Mouse (Mus musculus): ENCODE results near the gene Hsdl1. TPM values are rescaled to one million over a fixed set of nuclear protein-coding genes. Genes with fewer than 3 reads are reported as not detected.

Hsdl1 gene
- polyA plus RNA-seq (2015; fragmentation: Nextera tagmentation; extraction: Ambion mirVana): 179 and 183 TPM in 2 replicates

- H3K36me3 ChIP-seq (ENCODE audit: control insufficient read depth, insufficient read depth): no peaks in the 10 kb centered on the region
- peak within 1 kb of the TSS; percentile 68 for H3K4me2 ChIP-seq (ENCODE audit: low read length)
- peaks cover 9% of the 10 kb centered on the region; the same call in 1 of the 2 replicates for H3K27me3 ChIP-seq (replicated peaks; ENCODE audit: control insufficient read depth, insufficient read depth, low read length)
- no peaks in the 10 kb centered on the region for H3K9me3 ChIP-seq (ENCODE audit: control insufficient read depth, low read length)
- H3K9ac ChIP-seq (replicated peaks; ENCODE audit: low read depth, low read length): peak within 1 kb of the TSS; percentile 69
- H3K27ac ChIP-seq (ENCODE audit: low read length): peak within 1 kb of the TSS; percentile 54
- H3K4me1 ChIP-seq (replicated peaks; ENCODE audit: control insufficient read depth, insufficient read depth, low read length): peaks cover 13% of the 10 kb centered on the region
- peak within 1 kb of the TSS; percentile 60 for H3K4me3 ChIP-seq (replicated peaks; ENCODE audit: low read length)
- WGBS: under 1% methylated on average over 83 of the region's 97 CpGs
- ATAC-seq: peak; percentile 92
Observed at GRCm38 (mm10) chr8:119574437-119575365, at the start of gene Hsdl1, which contains the start of gene Dnaaf1. Gene Hsdl1, minus strand, starts transcription at chr8:119575183. Gene Dnaaf1, plus strand, starts transcription at chr8:119575235.

GRCm38 (mm10) chr8:119623744-119624143 lies 48.8 kb upstream of the Hsdl1 start:
- no peak overlapping the region for H3K27ac ChIP-seq (ENCODE audit: low read length)
- no peaks in the 10 kb centered on the region for H3K36me3 ChIP-seq (ENCODE audit: control insufficient read depth, insufficient read depth)
- H3K4me2 ChIP-seq (ENCODE audit: low read length): no peak overlapping the region
- 87% methylated on average over 1 of the region's 1 CpGs for WGBS
- H3K27me3 ChIP-seq (replicated peaks; ENCODE audit: control insufficient read depth, insufficient read depth, low read length): no peaks in the 10 kb centered on the region
- no peak overlapping the region for H3K4me3 ChIP-seq (replicated peaks; ENCODE audit: low read length)
- no peaks in the 10 kb centered on the region for H3K9me3 ChIP-seq (ENCODE audit: control insufficient read depth, low read length)
- no peak for ATAC-seq
- no peaks in the 10 kb centered on the region for H3K4me1 ChIP-seq (replicated peaks; ENCODE audit: control insufficient read depth, insufficient read depth, low read length)
- H3K9ac ChIP-seq (replicated peaks; ENCODE audit: low read depth, low read length): no peak overlapping the region

GRCm38 (mm10) chr8:119623061-119623460 lies 48.1 kb upstream of the Hsdl1 start:
- Histone ChIP-seq H3K27me3 (replicated peaks; ENCODE audit: control insufficient read depth, insufficient read depth, low read length) (no peaks in the 10 kb centered on the region), H3K9me3 (ENCODE audit: control insufficient read depth, low read length) (no peaks in the 10 kb centered on the region), H3K4me3 (replicated peaks; ENCODE audit: low read length) (no peak overlapping the region), H3K27ac (ENCODE audit: low read length) (no peak overlapping the region), H3K4me2 (ENCODE audit: low read length) (no peak overlapping the region), H3K36me3 (ENCODE audit: control insufficient read depth, insufficient read depth) (no peaks in the 10 kb centered on the region), H3K9ac (replicated peaks; ENCODE audit: low read depth, low read length) (no peak overlapping the region), H3K4me1 (replicated peaks; ENCODE audit: control insufficient read depth, insufficient read depth, low read length) (no peaks in the 10 kb centered on the region)
- 91% methylated on average over 8 of the region's 8 CpGs for WGBS
- no peak for ATAC-seq

- Histone ChIP-seq H3K36me3 (ENCODE audit: control insufficient read depth, insufficient read depth) (no peaks in the 10 kb centered on the region), H3K27ac (ENCODE audit: low read length) (no peak overlapping the region), H3K4me1 (replicated peaks; ENCODE audit: control insufficient read depth, insufficient read depth, low read length) (no peaks in the 10 kb centered on the region), H3K4me2 (ENCODE audit: low read length) (no peak overlapping the region), H3K27me3 (replicated peaks; ENCODE audit: control insufficient read depth, insufficient read depth, low read length) (no peaks in the 10 kb centered on the region), H3K9me3 (ENCODE audit: control insufficient read depth, low read length) (no peaks in the 10 kb centered on the region), H3K4me3 (replicated peaks; ENCODE audit: low read length) (no peak overlapping the region), H3K9ac (replicated peaks; ENCODE audit: low read depth, low read length) (no peak overlapping the region)
- 58% methylated on average over 4 of the region's 4 CpGs for WGBS
- ATAC-seq: no peak
Observed at GRCm38 (mm10) chr8:119622555-119622954, 47.6 kb upstream of the Hsdl1 start.

GRCm38 (mm10) chr8:119620848-119621465 lies 46.0 kb upstream of the Hsdl1 start:
- H3K27me3 ChIP-seq (replicated peaks; ENCODE audit: control insufficient read depth, insufficient read depth, low read length): no peaks in the 10 kb centered on the region
- no peaks in the 10 kb centered on the region for H3K4me1 ChIP-seq (replicated peaks; ENCODE audit: control insufficient read depth, insufficient read depth, low read length)
- H3K9me3 ChIP-seq (ENCODE audit: control insufficient read depth, low read length): no peaks in the 10 kb centered on the region
- no peaks in the 10 kb centered on the region for H3K36me3 ChIP-seq (ENCODE audit: control insufficient read depth, insufficient read depth)
- no peak overlapping the region for H3K4me3 ChIP-seq (replicated peaks; ENCODE audit: low read length)
- no peak overlapping the region for H3K4me2 ChIP-seq (ENCODE audit: low read length)
- H3K27ac ChIP-seq (ENCODE audit: low read length): no peak overlapping the region
- H3K9ac ChIP-seq (replicated peaks; ENCODE audit: low read depth, low read length): no peak overlapping the region
- 90% methylated on average over 14 of the region's 14 CpGs for WGBS
- ATAC-seq: no peak

- Histone ChIP-seq H3K4me1 (replicated peaks; ENCODE audit: control insufficient read depth, insufficient read depth, low read length) (no peaks in the 10 kb centered on the region), H3K27me3 (replicated peaks; ENCODE audit: control insufficient read depth, insufficient read depth, low read length) (no peaks in the 10 kb centered on the region), H3K4me2 (ENCODE audit: low read length) (no peak overlapping the region), H3K27ac (ENCODE audit: low read length) (no peak overlapping the region), H3K9me3 (ENCODE audit: control insufficient read depth, low read length) (no peaks in the 10 kb centered on the region), H3K4me3 (replicated peaks; ENCODE audit: low read length) (no peak overlapping the region), H3K9ac (replicated peaks; ENCODE audit: low read depth, low read length) (no peak overlapping the region), H3K36me3 (ENCODE audit: control insufficient read depth, insufficient read depth) (no peaks in the 10 kb centered on the region)
- no peak for ATAC-seq
- 66% methylated on average over 6 of the region's 6 CpGs for WGBS
Observed at GRCm38 (mm10) chr8:119620116-119620840, 45.3 kb upstream of the Hsdl1 start.

- 74% methylated on average over 5 of the region's 5 CpGs for WGBS
- Histone ChIP-seq H3K27ac (ENCODE audit: low read length) (no peak overlapping the region), H3K4me1 (replicated peaks; ENCODE audit: control insufficient read depth, insufficient read depth, low read length) (no peaks in the 10 kb centered on the region), H3K4me3 (replicated peaks; ENCODE audit: low read length) (no peak overlapping the region), H3K36me3 (ENCODE audit: control insufficient read depth, insufficient read depth) (no peaks in the 10 kb centered on the region), H3K9ac (replicated peaks; ENCODE audit: low read depth, low read length) (no peak overlapping the region), H3K9me3 (ENCODE audit: control insufficient read depth, low read length) (no peaks in the 10 kb centered on the region), H3K27me3 (replicated peaks; ENCODE audit: control insufficient read depth, insufficient read depth, low read length) (no peaks in the 10 kb centered on the region), H3K4me2 (ENCODE audit: low read length) (no peak overlapping the region)
- ATAC-seq: no peak
Observed at GRCm38 (mm10) chr8:119618887-119619286, 43.9 kb upstream of the Hsdl1 start.

GRCm38 (mm10) chr8:119617586-119617985 lies 42.6 kb upstream of the Hsdl1 start:
- no peaks in the 10 kb centered on the region for H3K9me3 ChIP-seq (ENCODE audit: control insufficient read depth, low read length)
- no peak for ATAC-seq
- no peak overlapping the region for H3K9ac ChIP-seq (replicated peaks; ENCODE audit: low read depth, low read length)
- no peaks in the 10 kb centered on the region for H3K27me3 ChIP-seq (replicated peaks; ENCODE audit: control insufficient read depth, insufficient read depth, low read length)
- 89% methylated on average over 5 of the region's 5 CpGs for WGBS
- no peak overlapping the region for H3K4me3 ChIP-seq (replicated peaks; ENCODE audit: low read length)
- no peaks in the 10 kb centered on the region for H3K4me1 ChIP-seq (replicated peaks; ENCODE audit: control insufficient read depth, insufficient read depth, low read length)
- H3K27ac ChIP-seq (ENCODE audit: low read length): no peak overlapping the region
- no peak overlapping the region for H3K4me2 ChIP-seq (ENCODE audit: low read length)
- H3K36me3 ChIP-seq (ENCODE audit: control insufficient read depth, insufficient read depth): no peaks in the 10 kb centered on the region

GRCm38 (mm10) chr8:119616811-119617210 lies 41.8 kb upstream of the Hsdl1 start:
- H3K36me3 ChIP-seq (ENCODE audit: control insufficient read depth, insufficient read depth): no peaks in the 10 kb centered on the region
- H3K27ac ChIP-seq (ENCODE audit: low read length): no peak overlapping the region
- H3K27me3 ChIP-seq (replicated peaks; ENCODE audit: control insufficient read depth, insufficient read depth, low read length): no peaks in the 10 kb centered on the region
- no peak overlapping the region for H3K4me2 ChIP-seq (ENCODE audit: low read length)
- no peak for ATAC-seq
- H3K4me3 ChIP-seq (replicated peaks; ENCODE audit: low read length): no peak overlapping the region
- no peak overlapping the region for H3K9ac ChIP-seq (replicated peaks; ENCODE audit: low read depth, low read length)
- WGBS: 77% methylated on average over 4 of the region's 4 CpGs
- H3K4me1 ChIP-seq (replicated peaks; ENCODE audit: control insufficient read depth, insufficient read depth, low read length): no peaks in the 10 kb centered on the region
- H3K9me3 ChIP-seq (ENCODE audit: control insufficient read depth, low read length): no peaks in the 10 kb centered on the region
